Mouse (Mus musculus) adrenal gland, adult 2 months (tissue): ENCODE measurements around the gene Aoc3. TPM values are rescaled to one million over a fixed set of nuclear protein-coding genes. Genes with fewer than 3 reads are reported as not detected.
"Not testable (repeated sequence)": the region's sequence is repeated elsewhere in the genome, so short reads cannot be mapped to it uniquely, and the experiment has no call there.

Experiments used
- DNase-seq: peaks from one replicate; pipeline ENCODE4 v3.0.0; 2021
- long read RNA-seq: library from polyadenylated mRNA; stranded (forward); transcript quantifications from one replicate; pipeline ENCODE4 v2.0.0, GENCODE M21; 2021
- polyA plus RNA-seq: library from polyadenylated mRNA; depleted of rRNA; stranded (reverse); fragments of >200 nt; gene quantifications from 2 replicates; pipeline ENCODE4 v1.2.3, GENCODE M21; 2012; rRNA removed
- total RNA-seq, 2 experiments: library from RNA; stranded (reverse); gene quantifications; 2 replicates each; pipeline ENCODE4 v1.2.3; 2021

The Aoc3 gene
- total RNA-seq (10 to 100 TPM; 48.4 to 76.6 TPM), polyA plus RNA-seq (69.3 and 101 TPM in 2 replicates)
- long read RNA-seq, full-length matches to known transcripts, result 34 of 48 reads
- long read RNA-seq, partial matches to known transcripts, result 5 of 48 reads
- long read RNA-seq, other reads (novel, unspliced or antisense), result 9 of 48 reads

DNA sequence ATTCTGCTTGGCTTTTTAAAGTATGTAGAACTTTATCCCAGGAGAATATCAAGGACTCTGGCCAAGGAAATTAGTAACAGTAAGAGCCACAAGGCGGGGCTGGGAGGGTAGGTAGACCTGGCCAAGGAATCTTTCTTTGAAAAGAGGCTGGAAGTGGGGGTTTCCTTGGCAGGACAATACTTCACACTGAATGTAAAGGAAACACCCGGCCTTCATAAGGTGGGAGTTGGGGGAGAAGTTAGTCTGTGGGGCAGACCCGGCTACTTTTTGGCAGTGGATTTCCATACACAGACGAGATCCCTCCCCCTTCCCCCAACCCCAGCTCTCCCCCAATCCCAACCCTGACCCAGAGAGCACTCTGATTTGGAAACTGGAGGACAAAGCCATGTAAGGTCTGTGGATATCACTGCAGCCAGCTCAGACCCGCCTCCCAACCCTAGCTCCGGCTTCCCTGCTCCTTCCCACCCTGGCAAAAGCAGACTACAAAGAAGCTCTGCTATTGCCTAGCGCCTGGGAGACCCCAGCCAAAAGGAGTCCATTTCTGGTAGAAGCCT is at the start of gene Aoc3:
Gene Aoc3 (plus strand): TSS at position 235 of the 554 bp plus-strand sequence.
- DNase-seq, result peak; percentile 45

DNA sequence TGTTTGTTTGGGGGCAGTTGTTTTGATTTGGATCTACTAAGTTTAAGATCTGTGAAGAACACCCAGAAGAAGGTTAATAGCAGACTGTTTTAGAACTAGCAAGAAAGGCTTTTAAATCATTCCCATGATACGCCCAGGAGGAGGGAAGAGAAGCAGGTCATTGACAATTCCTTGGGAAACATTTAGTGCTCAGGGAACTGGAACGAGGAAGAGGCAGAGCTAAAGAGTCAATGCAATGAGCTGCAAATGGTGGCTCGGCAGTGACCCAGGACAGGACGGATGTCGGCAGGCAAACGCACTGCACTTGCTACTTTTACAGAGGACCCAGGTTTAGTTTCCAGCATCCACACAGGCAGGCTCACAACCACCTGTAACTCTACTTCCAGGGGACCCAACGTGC is 49.6 kb upstream of the Aoc3 start:
- DNase-seq, result no peak

DNA sequence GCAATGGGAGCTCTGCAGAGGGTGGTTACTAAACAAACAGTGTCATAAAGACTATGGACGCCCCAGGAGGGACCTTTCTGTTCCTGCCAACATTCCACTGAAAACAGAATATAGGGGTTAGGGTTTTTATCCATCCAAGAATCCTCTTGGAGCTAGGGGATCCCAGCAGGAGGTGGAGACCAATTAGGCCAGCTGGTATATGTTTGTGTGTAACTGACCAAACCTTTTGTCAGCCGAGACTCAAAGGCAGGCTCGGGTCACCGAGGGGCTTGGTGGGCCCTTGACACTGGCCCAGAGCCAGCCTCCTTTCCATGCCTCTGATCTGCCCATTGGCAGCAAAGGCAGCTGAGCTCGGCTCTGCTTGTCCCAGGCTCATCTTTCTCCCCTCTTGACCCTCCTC is 47.5 kb upstream of the Aoc3 start:
- no peak for DNase-seq

DNA sequence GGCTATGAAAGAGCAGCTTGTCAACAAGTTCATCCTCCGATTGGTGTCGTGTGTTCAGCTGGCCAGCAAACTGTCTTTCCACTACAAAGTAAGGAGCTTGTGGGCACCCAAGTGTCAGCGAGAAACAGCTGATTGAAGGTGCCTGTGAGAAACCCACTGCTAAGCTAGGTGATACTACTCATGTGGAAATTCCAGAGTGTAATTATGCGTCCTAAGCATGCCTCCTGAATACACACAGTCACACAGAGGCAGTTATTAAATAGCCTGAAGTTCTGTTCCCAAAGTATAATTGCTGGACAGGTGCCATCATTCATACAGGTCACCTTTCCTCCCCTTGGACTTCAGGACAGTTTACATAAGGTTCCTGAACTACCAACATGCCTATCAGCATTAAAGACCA is 46.6 kb upstream of the Aoc3 start:
- DNase-seq, result no peak

DNA sequence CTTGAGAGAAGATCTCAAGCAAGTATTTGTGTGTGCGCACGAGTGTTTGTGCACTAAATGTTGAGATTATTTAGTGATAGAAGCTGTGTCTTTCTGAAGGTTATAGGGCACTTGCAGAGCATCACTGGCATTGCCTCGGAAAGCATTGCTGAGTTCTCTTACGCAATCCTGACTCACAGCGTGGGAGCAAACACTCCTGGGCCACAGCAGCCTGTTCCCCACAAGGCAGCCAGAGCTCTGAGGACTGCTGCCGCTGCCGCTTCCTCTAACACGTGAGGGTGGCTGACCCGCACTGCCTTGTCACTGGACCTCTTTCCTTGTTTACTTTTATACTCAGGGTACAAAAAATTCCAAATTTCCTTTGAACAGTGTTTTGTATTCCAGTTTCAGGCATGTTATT is 43.1 kb upstream of the Aoc3 start:
- peak; percentile 83 for DNase-seq

DNA sequence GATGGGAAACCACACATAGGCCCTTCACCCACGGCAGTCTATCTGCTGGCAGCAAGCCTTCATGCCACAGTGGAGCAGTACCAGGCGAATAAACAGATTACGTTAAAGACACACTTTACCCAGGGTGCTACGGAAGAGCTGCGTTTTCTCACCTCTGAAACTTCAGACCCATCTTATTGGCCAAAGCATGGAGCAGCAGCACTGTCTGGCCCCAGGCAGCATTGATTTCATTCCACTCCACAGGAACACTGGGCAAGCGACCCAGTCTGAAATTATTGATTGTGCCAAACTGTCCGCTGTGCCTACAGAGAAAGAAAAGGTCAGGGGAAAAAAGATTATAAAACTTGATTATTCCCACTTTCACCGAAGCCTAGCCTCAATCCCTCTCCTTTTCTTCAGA is 39.2 kb upstream of the Aoc3 start:
- DNase-seq, result no peak

DNA sequence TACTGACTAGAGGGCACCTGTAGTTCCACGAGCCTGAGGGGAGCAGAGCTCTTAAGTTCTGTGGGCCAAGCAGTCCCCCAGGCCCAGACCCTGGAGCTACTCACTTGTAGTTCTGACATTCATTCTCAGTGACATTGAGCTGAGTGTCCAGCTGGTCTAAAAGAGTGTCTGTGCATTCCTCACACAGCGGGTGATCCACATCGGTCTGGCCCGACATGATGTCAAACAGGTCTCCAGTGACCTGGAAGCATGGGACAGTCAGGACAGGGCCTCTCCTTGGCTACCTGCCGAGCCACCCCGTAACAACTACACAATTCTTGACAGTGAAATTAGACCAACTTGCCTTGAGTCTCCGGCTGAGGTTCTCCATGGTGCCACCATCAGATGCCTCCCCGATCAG is 35.2 kb upstream of the Aoc3 start:
- DNase-seq, result no peak

DNA sequence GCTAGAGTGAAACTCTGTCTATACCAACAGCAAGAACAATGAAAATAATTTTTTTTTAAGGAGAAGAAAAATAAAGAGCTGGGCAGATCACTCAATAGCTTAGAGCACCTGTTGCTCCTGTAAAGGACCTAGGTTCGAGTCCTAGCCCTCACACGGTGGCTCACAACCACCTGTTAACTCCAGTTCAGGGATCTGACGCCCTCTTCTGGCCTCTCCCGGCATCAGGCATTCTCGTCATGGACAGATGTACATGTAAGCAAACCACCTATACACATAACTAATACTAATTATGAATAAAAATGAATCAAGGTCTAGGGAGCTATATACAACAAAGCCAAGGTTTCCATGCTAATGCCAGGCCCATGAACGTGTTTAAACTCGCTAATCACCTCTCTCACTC is 29.5 kb upstream of the Aoc3 start:
- no peak for DNase-seq

DNA sequence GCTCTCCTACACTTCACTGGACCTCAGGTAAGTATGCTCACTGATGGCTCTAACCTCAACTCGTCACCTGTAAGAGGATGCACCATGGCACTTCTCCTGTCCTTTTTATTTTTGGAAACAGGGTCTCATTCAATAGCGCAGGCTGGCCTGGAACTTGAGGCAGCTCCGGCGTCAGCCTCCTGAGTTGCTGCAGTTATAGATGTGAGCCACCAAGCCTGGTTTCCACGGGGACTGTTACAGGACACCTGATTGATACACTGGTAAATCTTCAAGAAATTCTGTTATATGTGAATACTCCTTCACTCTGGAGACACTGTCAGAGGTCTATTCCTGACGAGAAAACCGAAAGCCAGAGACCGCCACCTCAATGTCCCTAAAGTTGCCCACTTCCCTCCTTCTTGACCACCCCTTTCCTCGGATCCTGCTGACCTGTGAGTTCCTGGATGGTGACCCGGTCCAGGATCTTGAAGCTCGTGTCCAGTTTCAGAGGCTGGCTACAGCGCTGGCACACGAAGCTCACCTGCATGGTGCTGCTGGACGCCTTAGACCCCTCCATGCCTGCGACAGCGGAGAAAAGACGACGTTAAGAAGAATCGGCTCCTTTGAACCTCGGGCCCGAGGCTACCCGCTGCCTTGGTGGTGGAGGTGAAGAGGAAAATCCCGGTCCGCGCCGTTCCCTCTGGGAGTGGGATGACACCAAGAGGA is 29.0 kb upstream of the Aoc3 start:
- DNase-seq, result no peak

DNA sequence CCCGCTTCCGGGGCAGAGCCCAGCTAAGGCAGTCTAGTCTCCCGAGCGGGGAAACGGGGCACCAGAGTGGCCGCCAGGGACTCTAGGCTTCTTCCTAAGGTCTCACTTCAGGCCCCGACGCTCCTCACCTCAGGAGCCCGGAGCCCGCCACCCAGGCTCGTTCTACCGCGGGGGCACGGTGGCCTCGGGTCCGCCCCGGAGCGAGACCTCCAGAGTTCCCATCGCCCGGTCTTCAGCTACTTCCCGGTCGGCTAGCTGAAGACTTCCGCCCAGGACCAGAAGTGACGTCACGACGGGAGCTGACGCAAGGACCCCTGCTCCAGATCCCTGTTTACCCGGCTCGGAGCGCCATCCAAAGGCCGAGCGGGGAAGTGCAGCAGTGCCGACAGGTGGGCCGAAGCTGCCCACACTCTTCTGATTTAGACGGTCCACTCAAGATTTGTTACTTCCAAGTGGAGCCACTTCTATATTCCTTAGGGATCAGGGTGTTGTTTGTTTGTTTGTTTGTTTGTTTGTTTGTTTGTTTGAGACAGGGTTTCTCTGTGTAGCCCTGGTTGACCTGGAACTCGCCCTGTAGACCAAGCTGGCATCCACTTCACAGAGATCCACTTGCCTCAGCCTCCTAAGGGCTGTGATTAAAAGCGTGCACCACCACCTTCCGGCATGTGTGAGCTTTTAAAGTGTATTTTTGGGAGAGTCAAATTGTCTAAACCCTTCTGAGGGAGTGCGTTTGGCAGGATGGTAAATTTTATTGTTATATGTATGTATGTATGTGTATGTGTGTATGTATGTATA is 28.2 kb upstream of the Aoc3 start, which contains the start of gene Becn1:
Gene Becn1 (minus strand): TSS at position 283 of the 795 bp plus-strand sequence.
- peak; percentile 94 for DNase-seq

DNA sequence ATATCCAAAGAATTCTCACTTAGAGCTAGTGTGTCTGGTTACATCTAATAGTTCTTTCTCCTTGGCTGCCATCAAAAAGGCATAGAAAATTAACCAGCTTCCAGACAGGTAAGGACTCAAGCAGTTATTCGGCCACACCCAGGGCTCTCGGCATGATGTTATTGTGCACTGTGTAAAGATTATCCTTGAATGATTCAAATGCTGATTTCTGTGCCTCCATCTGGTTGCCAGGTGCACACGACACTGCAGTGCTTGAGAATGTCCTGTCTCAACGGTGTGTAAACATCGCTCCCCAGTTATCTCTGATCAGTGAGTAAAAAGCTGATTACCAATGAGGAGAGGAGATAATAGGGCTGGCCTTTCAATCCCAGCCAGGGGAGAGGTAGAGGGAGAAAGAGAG is 22.7 kb upstream of the Aoc3 start:
- no peak for DNase-seq

DNA sequence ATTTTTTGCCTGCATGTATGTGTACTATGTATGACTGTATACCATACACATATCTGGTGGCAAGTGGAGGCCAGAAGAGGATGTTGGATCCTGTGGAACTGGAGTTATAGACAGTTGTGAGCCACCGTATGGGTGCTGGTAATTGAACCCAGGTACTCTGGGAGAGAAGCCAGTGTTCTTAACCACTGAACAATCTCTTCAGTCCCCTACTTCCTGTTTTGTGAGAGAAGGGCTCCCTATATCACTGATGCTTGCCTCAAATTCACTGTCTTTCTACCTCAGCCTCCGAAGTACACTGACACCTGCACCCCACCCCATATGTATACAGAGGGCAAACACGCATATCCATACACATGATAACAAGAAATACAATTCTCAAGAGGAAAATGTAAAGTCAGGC is 19.3 kb upstream of the Aoc3 start:
- no peak for DNase-seq

DNA sequence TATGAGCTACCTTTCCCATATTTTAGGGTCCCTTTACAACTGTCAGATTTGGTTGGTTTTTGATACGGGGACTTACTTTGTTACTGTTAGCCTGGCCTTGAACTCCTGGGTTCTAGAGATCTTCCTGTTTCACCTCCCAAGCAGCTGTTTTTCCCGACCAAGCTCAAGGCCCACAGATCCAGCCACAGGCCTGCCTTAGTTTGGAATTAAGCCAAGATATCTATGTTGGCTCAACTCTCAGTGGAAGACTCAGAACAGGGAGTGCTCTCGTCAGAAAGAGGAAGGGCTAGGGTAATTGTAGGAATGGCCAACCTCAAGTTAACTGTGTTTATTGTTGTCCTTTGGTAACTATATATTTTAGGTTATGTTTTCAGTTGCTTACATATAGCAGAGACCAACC is 18.3 kb upstream of the Aoc3 start:
- DNase-seq, result no peak

DNA sequence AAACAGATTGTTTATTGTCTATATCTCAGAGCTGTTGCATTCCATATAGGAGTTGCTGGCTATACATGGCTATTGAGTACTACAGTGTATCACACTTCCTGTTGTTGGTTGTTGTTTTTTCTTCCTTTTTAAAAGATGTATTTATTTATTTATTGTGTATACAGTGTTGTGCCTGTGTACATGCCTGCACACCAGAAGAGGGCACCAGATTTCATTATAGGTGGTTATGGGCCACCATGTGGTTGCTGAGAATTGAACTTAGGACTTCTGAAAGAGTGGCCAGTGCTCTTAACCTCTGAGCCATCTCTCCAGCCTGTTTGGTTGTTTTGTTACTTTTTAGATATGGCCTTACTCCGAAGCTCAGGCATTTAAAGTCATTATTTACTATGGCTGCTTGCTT is 15.8 kb upstream of the Aoc3 start:
- DNase-seq, result no peak

DNA sequence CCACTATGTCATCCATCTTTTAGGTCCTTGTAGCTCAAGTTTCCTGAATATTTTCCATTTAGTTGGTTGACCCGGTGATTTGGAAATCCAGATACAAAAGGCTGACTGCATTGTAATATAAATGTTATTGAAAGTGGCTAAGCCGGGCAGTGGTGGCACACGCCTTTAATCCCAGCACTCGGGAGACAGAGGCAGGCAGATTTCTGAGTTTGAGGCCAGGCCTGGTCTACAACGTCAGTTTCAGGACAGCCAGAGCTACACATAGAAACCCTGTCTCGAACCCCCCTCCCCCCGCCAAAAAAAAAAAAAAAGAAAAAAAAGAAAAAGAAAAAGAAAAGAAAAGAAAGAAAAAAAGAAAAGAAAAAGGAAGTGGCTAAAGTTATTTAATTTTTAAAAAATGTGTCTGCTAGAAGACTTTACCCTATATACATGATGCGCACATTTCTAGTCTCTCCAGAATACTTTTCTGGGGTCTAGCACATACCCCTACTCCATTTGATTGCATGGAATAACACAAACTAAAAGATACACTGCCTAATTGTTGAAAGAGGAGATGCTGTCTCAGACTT is 15.2 kb upstream of the Aoc3 start:
- DNase-seq, result no peak

DNA sequence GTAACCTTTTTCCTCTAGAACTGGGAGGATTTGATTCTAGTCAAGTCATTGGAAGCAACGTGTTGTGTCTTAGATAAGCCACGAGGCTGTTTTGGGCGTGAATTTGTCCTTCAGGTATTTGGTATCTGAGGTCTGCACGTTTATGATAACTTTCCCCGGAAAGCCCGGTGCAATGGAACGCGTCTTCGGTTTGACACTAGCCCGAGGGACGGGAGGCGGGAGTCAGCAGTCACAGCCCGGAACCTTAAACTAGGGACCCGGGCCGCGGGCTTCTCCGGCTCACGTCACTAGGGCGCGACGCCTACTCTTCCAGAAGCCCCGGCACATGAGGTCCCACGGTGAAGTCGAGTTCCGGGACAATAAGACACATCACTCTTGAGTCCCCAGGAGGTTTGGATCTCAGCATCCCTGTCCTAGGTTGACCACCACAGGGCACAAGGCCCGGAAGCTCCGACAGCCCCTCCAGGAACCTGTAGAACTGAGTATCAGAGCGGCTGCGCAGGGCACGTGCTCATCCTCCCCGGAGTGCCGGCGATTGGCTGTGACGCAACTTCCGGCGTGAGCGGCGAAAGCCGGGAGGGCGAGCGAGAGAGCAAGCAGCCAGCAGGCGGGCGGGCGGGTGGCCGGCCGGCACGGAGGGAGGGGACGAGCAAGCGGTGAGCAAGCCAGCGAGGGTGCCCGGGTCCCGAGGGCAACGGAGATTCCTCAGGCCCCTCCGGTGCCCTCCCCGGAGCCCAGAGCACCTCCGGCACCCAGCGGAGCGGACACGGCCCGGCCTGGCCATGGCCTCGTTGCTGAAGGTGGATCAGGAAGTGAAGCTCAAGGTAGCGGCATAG is 14.5 kb upstream of the Aoc3 start, which contains the start of gene Psme3:
Gene Psme3 (plus strand): TSS at position 549 of the 836 bp plus-strand sequence.
- peak; percentile 96 for DNase-seq

DNA sequence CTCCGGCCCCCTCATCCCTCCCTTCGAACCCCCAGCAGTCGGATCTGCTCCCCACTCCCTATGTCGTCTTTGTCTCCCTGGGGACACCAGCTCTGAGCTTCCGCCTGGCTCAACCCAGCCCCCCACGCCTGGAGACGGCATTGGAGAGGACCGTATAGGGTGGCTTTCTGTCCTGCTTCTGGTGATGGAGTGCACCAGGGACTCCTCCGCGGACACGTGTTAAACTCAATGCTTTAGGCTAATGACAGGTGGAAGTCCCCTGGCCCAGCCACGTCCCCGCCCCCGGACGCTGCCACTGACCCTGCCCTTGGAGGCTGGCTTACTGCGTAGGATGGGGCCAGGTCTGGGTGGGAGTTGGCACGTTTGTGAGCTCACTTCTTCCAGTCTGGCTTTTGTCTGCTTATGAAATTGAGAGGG is 13.9 kb upstream of the Aoc3 start:
- DNase-seq, result no peak

DNA sequence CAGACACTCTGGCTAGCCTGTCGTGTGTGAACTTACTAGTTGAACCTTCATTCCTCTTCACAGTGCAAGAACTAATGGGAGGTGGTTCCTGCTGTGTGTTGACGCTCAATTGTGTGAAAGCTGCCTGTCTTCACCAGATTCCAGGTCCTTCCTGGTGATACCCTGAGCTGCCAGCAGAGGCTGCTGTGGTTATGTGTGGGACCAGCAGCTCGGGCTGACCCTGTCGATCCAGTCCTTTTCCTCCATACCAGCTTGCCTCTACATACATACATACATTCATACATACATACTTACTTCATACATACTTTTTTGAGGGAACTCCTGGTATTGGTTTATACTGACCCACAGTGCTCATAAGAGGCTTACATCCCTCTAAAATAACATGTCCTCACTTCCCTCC is 6.8 kb upstream of the Aoc3 start:
- peak; percentile 79 for DNase-seq

DNA sequence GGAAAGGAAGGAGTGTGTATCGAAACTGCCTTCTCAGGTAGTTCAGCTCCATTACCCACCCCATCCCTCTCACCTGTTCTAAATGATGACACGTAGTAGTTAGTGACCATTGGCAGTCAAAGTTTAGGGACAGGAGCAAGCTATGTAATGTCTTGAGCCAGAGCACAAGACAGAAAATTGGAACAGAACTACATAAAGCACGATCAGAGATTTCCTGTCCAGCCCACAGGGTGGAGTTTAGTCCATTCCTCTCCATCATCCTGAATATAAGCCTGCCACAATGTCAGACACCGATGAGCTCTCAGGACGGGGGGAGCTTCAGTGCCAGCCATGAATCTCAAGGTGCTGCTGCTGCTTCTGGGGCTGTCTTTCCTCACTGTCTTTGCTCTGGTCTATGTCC is 5.6 kb upstream of the Aoc3 start, which contains the start of gene Aoc2:
Gene Aoc2 (plus strand): TSS at position 301 of the 400 bp plus-strand sequence.
- no peak for DNase-seq

DNA sequence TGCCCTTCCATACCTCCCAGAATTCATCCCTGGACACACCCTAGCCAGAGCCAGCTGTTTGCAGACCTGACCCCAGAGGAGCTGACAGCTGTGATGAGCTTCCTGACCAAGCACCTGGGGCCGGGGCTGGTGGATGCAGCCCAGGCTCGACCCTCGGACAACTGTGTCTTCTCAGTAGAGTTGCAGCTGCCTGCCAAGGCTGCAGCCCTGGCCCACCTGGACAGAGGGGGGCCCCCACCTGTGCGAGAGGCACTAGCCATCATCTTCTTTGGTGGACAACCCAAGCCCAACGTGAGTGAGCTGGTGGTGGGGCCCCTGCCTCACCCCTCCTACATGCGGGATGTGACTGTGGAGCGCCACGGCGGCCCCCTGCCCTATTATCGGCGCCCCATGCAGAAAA is 5.2 kb upstream of the Aoc3 start:
- not testable (repeated sequence) for DNase-seq

DNA sequence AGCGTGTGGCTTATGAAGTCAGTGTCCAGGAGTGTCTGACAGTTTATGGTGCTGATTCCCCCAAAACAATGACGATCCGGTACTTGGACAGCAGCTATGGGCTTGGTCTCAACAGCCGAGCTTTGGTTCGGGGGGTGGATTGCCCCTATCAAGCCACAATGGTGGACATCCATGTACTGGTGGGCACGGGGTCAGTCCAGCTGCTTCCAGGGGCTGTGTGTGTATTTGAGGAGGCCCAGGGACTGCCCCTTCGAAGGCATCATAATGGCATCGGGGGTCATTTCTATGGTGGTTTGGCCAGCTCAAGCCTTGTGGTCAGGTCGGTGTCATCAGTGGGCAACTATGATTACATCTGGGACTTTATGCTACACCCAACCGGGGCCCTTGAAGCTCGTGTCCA is 4.3 kb upstream of the Aoc3 start:
- DNase-seq, result no peak

DNA sequence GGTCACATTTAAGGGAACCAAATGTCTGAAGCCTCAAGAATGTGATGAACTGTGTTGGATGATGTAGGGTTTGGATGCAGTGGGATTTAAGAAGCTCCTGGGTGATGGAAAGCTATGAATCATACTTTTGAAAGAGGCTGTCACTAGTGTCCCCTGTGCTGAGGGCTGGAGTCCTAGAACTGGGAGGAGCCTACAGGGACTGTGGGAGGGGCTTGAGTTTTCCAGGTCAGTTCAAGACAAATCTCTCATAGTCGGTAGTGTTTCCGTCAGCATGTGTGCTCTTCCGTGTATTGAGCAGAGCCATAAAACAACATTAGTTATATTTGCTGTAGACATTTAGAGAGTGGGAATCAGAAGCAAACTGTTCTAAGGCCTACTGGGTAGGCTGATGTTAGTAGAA is 3.1 kb upstream of the Aoc3 start:
- DNase-seq, result no peak
